Mouse (Mus musculus): ENCODE data around the gene Kdm5b. TPM values are rescaled to one million over a fixed set of nuclear protein-coding genes. Genes with fewer than 3 reads are reported as not detected.

Gene Kdm5b
- polyA plus RNA-seq, 2 experiments = 38.1 to 83.5 TPM

DNA sequence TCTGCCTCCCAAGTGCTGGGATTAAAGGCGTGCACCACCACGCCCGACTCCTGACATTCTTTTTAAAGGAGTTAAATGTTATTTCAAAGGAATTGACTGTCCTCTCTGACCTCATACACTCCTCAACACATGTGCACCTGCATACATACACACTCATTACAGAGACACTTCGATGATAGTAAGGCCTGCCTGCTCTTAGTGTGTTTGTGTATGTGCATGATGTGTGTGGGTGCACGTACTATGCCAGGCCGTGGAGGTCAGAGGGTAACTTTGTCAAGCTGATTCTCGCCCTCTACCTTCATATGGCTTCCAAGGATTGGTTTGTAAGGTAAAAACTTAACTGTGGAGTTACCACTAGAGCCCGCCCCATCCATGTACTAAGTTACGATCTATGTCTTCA lies 10.2 kb downstream of the Kdm5b start:
- TF ChIP-seq POLR2A (IDR thresholded peaks at IDR 0.05; ENCODE audit: borderline replicate concordance, extremely low read depth, insufficient read depth, insufficient read length) = no peak
- H3K36me3 ChIP-seq (ENCODE audit: control insufficient read depth, insufficient read depth, low read length) = no peaks in the 10 kb centered on the region
- no peak overlapping the region for H3K9ac ChIP-seq (ENCODE audit: low read depth, low read length, severe bottlenecking)
- H3K4me3 ChIP-seq (replicated peaks; ENCODE audit: low read length) = no peak overlapping the region
- H3K4me1 ChIP-seq (ENCODE audit: control insufficient read depth, insufficient read depth, low read length) = peaks cover 14% of the 10 kb centered on the region
- no peak overlapping the region for H3K27ac ChIP-seq (replicated peaks; ENCODE audit: low read depth, low read length)
- ATAC-seq (ENCODE audit: low FRiP score, low read depth) (no peak), DNase-seq (ENCODE audit: low spot score) (no peak)
- H3K9me3 ChIP-seq (ENCODE audit: control insufficient read depth, low read length) = no peaks in the 10 kb centered on the region
- no peak overlapping the region for H3K4me2 ChIP-seq (replicated peaks; ENCODE audit: low read depth, low read length, severe bottlenecking)
- H3K27me3 ChIP-seq (ENCODE audit: control insufficient read depth, insufficient read depth, low read length) = no peaks in the 10 kb centered on the region
- 91% methylated on average over 9 of the region's 9 CpGs for WGBS

DNA sequence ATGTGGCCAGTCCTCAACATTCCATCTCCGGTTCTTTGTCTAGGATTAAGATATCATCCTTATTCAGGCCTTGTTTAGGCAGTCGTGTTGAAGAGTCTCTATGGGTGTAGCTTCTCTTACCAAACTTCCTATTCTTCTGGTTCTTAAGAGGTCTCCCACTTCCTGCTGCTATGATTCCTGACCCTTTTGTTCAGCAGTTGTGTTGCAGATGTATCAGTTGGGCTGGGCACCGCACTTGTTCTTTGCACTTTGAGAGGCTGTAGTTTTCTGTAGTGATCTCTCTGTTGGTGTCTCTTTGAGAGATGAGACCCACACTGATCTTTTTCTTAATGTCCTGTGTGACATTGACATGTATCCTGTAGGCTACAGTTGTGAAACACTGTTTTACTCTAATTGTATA lies 10.7 kb downstream of the Kdm5b start:
- DNase-seq (ENCODE audit: low spot score) (no peak), ATAC-seq (ENCODE audit: low FRiP score, low read depth) (no peak)
- no peak overlapping the region for H3K9ac ChIP-seq (ENCODE audit: low read depth, low read length, severe bottlenecking)
- WGBS = 82% methylated on average over 3 of the region's 3 CpGs
- no peaks in the 10 kb centered on the region for H3K27me3 ChIP-seq (ENCODE audit: control insufficient read depth, insufficient read depth, low read length)
- no peak overlapping the region for H3K4me3 ChIP-seq (replicated peaks; ENCODE audit: low read length)
- no peak overlapping the region for H3K27ac ChIP-seq (replicated peaks; ENCODE audit: low read depth, low read length)
- peaks cover 10% of the 10 kb centered on the region for H3K4me1 ChIP-seq (ENCODE audit: control insufficient read depth, insufficient read depth, low read length)
- no peaks in the 10 kb centered on the region for H3K9me3 ChIP-seq (ENCODE audit: control insufficient read depth, low read length)
- TF ChIP-seq POLR2A (IDR thresholded peaks at IDR 0.05; ENCODE audit: borderline replicate concordance, extremely low read depth, insufficient read depth, insufficient read length) = no peak
- no peaks in the 10 kb centered on the region for H3K36me3 ChIP-seq (ENCODE audit: control insufficient read depth, insufficient read depth, low read length)
- no peak overlapping the region for H3K4me2 ChIP-seq (replicated peaks; ENCODE audit: low read depth, low read length, severe bottlenecking)

DNA sequence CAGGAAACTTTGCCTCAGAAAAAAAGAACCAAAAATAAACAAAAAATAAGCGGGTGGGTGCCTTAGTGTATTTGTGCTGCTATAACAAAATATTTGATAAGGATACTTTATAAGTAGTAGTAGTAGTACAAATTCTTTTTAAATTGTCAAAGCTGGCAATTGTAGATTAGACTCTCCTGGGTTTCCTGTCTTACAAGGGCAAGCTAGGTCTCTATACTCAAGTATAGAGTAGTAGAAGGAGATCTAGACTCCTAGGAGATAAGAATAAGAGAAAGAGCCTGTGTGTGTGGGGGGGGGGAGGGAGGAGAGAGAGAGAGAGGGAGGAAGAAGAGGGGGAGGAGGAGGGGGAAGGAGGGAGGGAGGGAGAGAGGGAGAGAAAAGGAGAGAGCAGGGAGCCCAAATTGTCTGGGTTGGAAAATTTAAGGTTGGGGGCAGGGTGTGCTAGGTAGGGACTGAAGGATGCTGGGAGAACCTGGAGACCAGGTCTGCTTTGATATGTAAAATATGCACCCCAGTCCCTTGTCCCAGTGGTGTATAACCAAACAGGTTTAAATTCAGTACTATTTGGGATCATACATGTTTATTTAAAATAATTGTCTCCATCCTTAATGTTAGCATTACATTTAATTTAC lies 13.4 kb downstream of the Kdm5b start:
- ATAC-seq (ENCODE audit: low FRiP score, low read depth) (no peak), DNase-seq (ENCODE audit: low spot score) (no peak)
- Histone ChIP-seq H3K9ac (ENCODE audit: low read depth, low read length, severe bottlenecking) (no peak overlapping the region), H3K4me1 (ENCODE audit: control insufficient read depth, insufficient read depth, low read length) (peaks cover 2% of the 10 kb centered on the region; the same call in 1 of the 2 replicates), H3K9me3 (ENCODE audit: control insufficient read depth, low read length) (no peaks in the 10 kb centered on the region), H3K27ac (replicated peaks; ENCODE audit: low read depth, low read length) (no peak overlapping the region), H3K27me3 (ENCODE audit: control insufficient read depth, insufficient read depth, low read length) (no peaks in the 10 kb centered on the region), H3K4me2 (replicated peaks; ENCODE audit: low read depth, low read length, severe bottlenecking) (no peak overlapping the region), H3K36me3 (ENCODE audit: control insufficient read depth, insufficient read depth, low read length) (no peaks in the 10 kb centered on the region), H3K4me3 (replicated peaks; ENCODE audit: low read length) (no peak overlapping the region)
- TF ChIP-seq POLR2A (IDR thresholded peaks at IDR 0.05; ENCODE audit: borderline replicate concordance, extremely low read depth, insufficient read depth, insufficient read length) = no peak
- WGBS = 80% methylated on average over 1 of the region's 1 CpGs

DNA sequence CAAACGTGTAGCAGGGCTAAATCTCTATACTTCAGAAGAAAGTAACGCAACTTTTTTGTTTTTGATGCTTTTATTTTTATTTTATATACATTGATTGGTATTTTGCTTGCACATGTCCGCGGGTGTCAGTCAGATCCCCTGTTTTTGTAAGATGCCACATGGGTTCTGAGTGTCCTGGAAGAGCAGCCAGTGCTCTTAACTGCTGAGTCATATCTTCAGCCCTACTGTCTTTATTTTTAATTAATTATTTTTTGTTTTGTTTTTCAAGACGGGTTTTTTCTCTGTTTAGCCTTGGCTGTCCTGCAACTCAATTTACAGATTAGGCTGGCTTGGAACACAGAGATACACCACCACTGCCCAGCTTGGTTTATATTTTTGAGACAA lies 14.0 kb downstream of the Kdm5b start:
- no peak overlapping the region for H3K27ac ChIP-seq (replicated peaks; ENCODE audit: low read depth, low read length)
- no peak overlapping the region for H3K9ac ChIP-seq (ENCODE audit: low read depth, low read length, severe bottlenecking)
- H3K4me3 ChIP-seq (replicated peaks; ENCODE audit: low read length) = no peak overlapping the region
- no peak overlapping the region for H3K4me2 ChIP-seq (replicated peaks; ENCODE audit: low read depth, low read length, severe bottlenecking)
- no peaks in the 10 kb centered on the region for H3K9me3 ChIP-seq (ENCODE audit: control insufficient read depth, low read length)
- H3K36me3 ChIP-seq (ENCODE audit: control insufficient read depth, insufficient read depth, low read length) = no peaks in the 10 kb centered on the region
- no peak for ATAC-seq (ENCODE audit: low FRiP score, low read depth)
- no peak for TF ChIP-seq POLR2A (IDR thresholded peaks at IDR 0.05; ENCODE audit: borderline replicate concordance, extremely low read depth, insufficient read depth, insufficient read length)
- peaks cover 2% of the 10 kb centered on the region; the same call in 1 of the 2 replicates for H3K4me1 ChIP-seq (ENCODE audit: control insufficient read depth, insufficient read depth, low read length)
- DNase-seq (ENCODE audit: low spot score) = no peak
- WGBS = 80% methylated on average over 5 of the region's 5 CpGs
- H3K27me3 ChIP-seq (ENCODE audit: control insufficient read depth, insufficient read depth, low read length) = no peaks in the 10 kb centered on the region

DNA sequence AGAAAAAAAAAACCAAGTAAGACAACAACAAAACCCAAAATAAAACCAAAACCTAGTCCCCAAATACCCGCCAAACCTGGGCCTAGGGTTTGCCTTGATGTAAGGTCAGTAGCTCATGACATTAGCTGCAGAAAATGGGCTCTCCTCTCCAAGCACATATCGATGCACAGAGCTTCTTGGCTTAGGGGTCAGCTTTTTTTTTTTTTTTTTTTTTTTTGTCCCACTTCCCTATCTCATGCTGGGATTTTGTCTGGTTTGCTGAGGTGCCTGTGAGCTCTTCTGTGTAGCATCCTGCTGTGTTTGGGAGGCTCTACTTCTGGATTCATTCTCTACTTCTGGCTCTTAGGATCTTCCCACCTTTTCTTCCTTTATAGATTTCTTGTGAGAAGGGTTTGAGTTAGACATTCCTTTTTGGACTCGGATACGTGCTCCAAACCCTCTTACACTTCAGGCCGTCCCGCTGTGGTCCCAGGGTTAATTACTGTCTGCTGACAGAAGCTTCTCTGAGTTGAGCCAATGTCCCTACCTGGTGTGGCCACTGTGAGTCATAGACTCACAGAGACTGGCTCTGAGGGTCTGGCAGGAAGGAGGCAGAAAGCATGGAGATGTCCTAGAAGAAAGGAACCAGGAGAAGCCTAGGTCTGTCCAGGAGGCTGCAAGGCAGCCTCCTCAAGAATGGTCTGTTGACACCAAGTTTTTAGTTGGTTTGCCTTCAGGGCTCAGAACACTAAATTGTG lies 17.6 kb downstream of the Kdm5b start:
- Histone ChIP-seq H3K27me3 (ENCODE audit: control insufficient read depth, insufficient read depth, low read length) (no peaks in the 10 kb centered on the region), H3K27ac (replicated peaks; ENCODE audit: low read depth, low read length) (no peak overlapping the region), H3K4me2 (replicated peaks; ENCODE audit: low read depth, low read length, severe bottlenecking) (no peak overlapping the region), H3K4me3 (replicated peaks; ENCODE audit: low read length) (no peak overlapping the region), H3K9ac (ENCODE audit: low read depth, low read length, severe bottlenecking) (no peak overlapping the region), H3K9me3 (ENCODE audit: control insufficient read depth, low read length) (no peaks in the 10 kb centered on the region), H3K36me3 (ENCODE audit: control insufficient read depth, insufficient read depth, low read length) (peaks cover 2% of the 10 kb centered on the region; the same call in 1 of the 2 replicates), H3K4me1 (ENCODE audit: control insufficient read depth, insufficient read depth, low read length) (no peaks in the 10 kb centered on the region)
- no peak for TF ChIP-seq POLR2A (IDR thresholded peaks at IDR 0.05; ENCODE audit: borderline replicate concordance, extremely low read depth, insufficient read depth, insufficient read length)
- no peak for ATAC-seq (ENCODE audit: low FRiP score, low read depth)
- 87% methylated on average over 6 of the region's 6 CpGs for WGBS
- DNase-seq (ENCODE audit: low spot score) = no peak
